Comparison of ENCODE assay signal across 10 mouse cellular contexts in genomic region chr1:134674312-134674711, GRCm38 (mm10). TPM values are rescaled to one million over a fixed set of nuclear protein-coding genes. Genes with fewer than 3 reads are reported as not detected.
DNase-seq lines count a peak whose midpoint lies in the region; ATAC-seq and TF ChIP-seq lines count a peak whose summit lies in the region.
"Had no signal": no experiment of that assay in that cellular context is flagged by ENCODE, and none has a peak within 500 bp of the region (broad histone marks: within the 10 kb centered on the region; RNA-seq: fewer than 3 reads in every experiment).

No protein-coding gene starts in this region.

- H3K27me3 ChIP-seq in heart, adult 2 months (ENCODE audit: control insufficient read depth, insufficient read depth, low read length), result no peaks in the 10 kb centered on the region
- peaks cover 33% of the 10 kb centered on the region; the same call in 1 of the 2 replicates for H3K27me3 ChIP-seq in heart, embryonic 10.5 days (ENCODE audit: insufficient read depth, poor library complexity, severe bottlenecking)
- no peaks in the 10 kb centered on the region; the same call in 1 of the 2 replicates for H3K27me3 ChIP-seq in kidney, embryonic 16.5 days (ENCODE audit: insufficient read depth, low read length)
- H3K27me3 ChIP-seq: limb, embryonic 12.5 days; stomach, embryonic 15.5 days had no signal

- H3K9ac ChIP-seq in heart, adult 2 months (ENCODE audit: low read depth, low read length), result no peak overlapping the region
- no peak overlapping the region for H3K9ac ChIP-seq in kidney, embryonic 16.5 days (replicated peaks; ENCODE audit: low read length)
- H3K9ac ChIP-seq: limb, embryonic 12.5 days; stomach, embryonic 15.5 days had no signal

- TF ChIP-seq POLR2A in heart, adult 2 months (IDR thresholded peaks at IDR 0.05; ENCODE audit: insufficient read depth, low read depth, low read length), result no peak

- peak; percentile 44 for TF ChIP-seq CTCF in heart, adult 2 months (IDR thresholded peaks at IDR 0.05)

- ATAC-seq in kidney, embryonic 16.5 days (ENCODE audit: low FRiP score, low TSS enrichment), result no peak

- no peaks in the 10 kb centered on the region for H3K36me3 ChIP-seq in heart, adult 2 months (ENCODE audit: control insufficient read depth, insufficient read depth, low read length)
- H3K36me3 ChIP-seq in heart, embryonic 10.5 days, result no peaks in the 10 kb centered on the region
- H3K36me3 ChIP-seq in kidney, embryonic 16.5 days (ENCODE audit: insufficient read depth, low read length), result no peaks in the 10 kb centered on the region
- H3K36me3 ChIP-seq: limb, embryonic 12.5 days; stomach, embryonic 15.5 days had no signal

- intact Hi-C loops in heart, adult 2 months (cut with DNase I), result no loop called here

- H3K4me1 ChIP-seq in heart, adult 2 months (ENCODE audit: control insufficient read depth, insufficient read depth, low read length), result no peaks in the 10 kb centered on the region
- H3K4me1 ChIP-seq in heart, embryonic 10.5 days, result peaks cover 8% of the 10 kb centered on the region
- H3K4me1 ChIP-seq in kidney, embryonic 16.5 days (ENCODE audit: insufficient read depth, low read length), result peaks cover 5% of the 10 kb centered on the region; the same call in 1 of the 2 replicates
- H3K4me1 ChIP-seq: limb, embryonic 12.5 days had no signal

- H3K4me2 ChIP-seq in kidney, embryonic 16.5 days (replicated peaks; ENCODE audit: low read depth, low read length), result no peak overlapping the region
- H3K4me2 ChIP-seq: limb, embryonic 12.5 days; stomach, embryonic 15.5 days had no signal

- peak in 1 of 2 experiments; percentile 8 for DNase-seq in heart, adult 2 months
- no peak for DNase-seq in heart, embryonic 10.5 days (ENCODE audit: low spot score)
- DNase-seq in CD4-positive helper T cell, adult 2 months (ENCODE audit: low read depth, low spot score), result peak; percentile 18
- DNase-seq in adrenal gland, postnatal 36 days, result peak; percentile 32 to 69
- DNase-seq in lung, postnatal 36 days, result peak; percentile 38
- DNase-seq in right cerebral cortex, postnatal 4 days, result no peak
- no peak for DNase-seq in frontal cortex, postnatal 14 days (ENCODE audit: low spot score in 2 of 2)

- H3K9me3 ChIP-seq in heart, embryonic 10.5 days, result no peaks in the 10 kb centered on the region
- no peaks in the 10 kb centered on the region for H3K9me3 ChIP-seq in kidney, embryonic 16.5 days (ENCODE audit: low read length)
- H3K9me3 ChIP-seq: limb, embryonic 12.5 days; stomach, embryonic 15.5 days had no signal

- TF ChIP-seq EP300 in heart, adult 2 months (IDR thresholded peaks at IDR 0.05; ENCODE audit: insufficient read depth, low read depth, low read length), result no peak

- H3K4me3 ChIP-seq in heart, adult 2 months, result no peak overlapping the region
- no peak overlapping the region for H3K4me3 ChIP-seq in heart, embryonic 10.5 days
- no peak overlapping the region for H3K4me3 ChIP-seq in kidney, embryonic 16.5 days (ENCODE audit: low read length)
- H3K4me3 ChIP-seq: limb, embryonic 12.5 days; stomach, embryonic 15.5 days had no signal

- H3K27ac ChIP-seq in heart, adult 2 months, result no peak overlapping the region
- no peak overlapping the region for H3K27ac ChIP-seq in heart, embryonic 10.5 days
- no peak overlapping the region for H3K27ac ChIP-seq in kidney, embryonic 16.5 days (ENCODE audit: low read length)
- H3K27ac ChIP-seq: limb, embryonic 12.5 days; stomach, embryonic 15.5 days had no signal

- no peaks in the 10 kb centered on the region for H3K79me2 ChIP-seq in heart, adult 2 months (replicated peaks; ENCODE audit: control insufficient read depth, insufficient read depth, low read length)

- 4% methylated on average over 1 of the region's 1 CpGs for WGBS in heart, adult 2 months
- WGBS in heart, embryonic 10.5 days, result 11% methylated on average over 1 of the region's 1 CpGs
- 29% methylated on average over 1 of the region's 1 CpGs for WGBS in kidney, embryonic 16.5 days

RNA-seq across cellular contexts. Expression of gene Syt2, which starts 27.8 kb away (rescaled TPM):
- under 1 TPM in 1 of 2 experiments, not detected in 1; 0.05 TPM for total RNA-seq in heart, adult 2 months (2021)
- polyA plus RNA-seq in heart, adult 2 months (2012; rRNA removed), result 0.04 and 0.06 TPM in 2 replicates
- 0.12 and 0.29 TPM in 2 replicates for polyA plus RNA-seq in heart, embryonic 10.5 days (2016; fragmentation: Nextera tagmentation; extraction: Ambion mirVana)
- total RNA-seq in adrenal gland, postnatal 36 days (2021), result under 1 TPM; 0.07 to 0.36 TPM
- 1.3 and 1.6 TPM in 2 replicates for polyA plus RNA-seq in kidney, embryonic 16.5 days (2015; fragmentation: Nextera tagmentation; extraction: Ambion mirVana)

Comparison
In these comparisons a context has a peak if more than half of its experiments do, and no peak if none do; other contexts are left out.
1. DNase-seq: peak in CD4-positive helper T cell, adult 2 months (single experiment), adrenal gland, postnatal 36 days (2 of 2) and lung, postnatal 36 days (single experiment); none in heart, embryonic 10.5 days (single experiment), right cerebral cortex, postnatal 4 days (single experiment) and frontal cortex, postnatal 14 days (0 of 2).